Mouse (Mus musculus) forebrain, embryonic 15.5 days (tissue): Measurements from ENCODE around the gene Ccdc12. TPM values are rescaled to one million over a fixed set of nuclear protein-coding genes. Genes with fewer than 3 reads are reported as not detected.

Experiments
- ATAC-seq: fragments of 200-750 bp; cut with Nextera tagmentation; replicated peaks from 2 replicates; pipeline ENCODE4 v1.8.0; 2017; ENCODE audit warnings: mild to moderate bottlenecking, moderate TSS enrichment, moderate library complexity
- H3K27ac ChIP-seq: fragments of 300-500 bp; sonication (generic); replicated peaks from 2 replicates; pipeline ENCODE4 v1.5.1; 2015; ENCODE audit warnings: mild to moderate bottlenecking, inconsistent platforms
- H3K27me3 ChIP-seq: fragments of 300-500 bp; sonication (generic); 2 replicates; pipeline ENCODE4 v1.6.1; 2015; ENCODE audit warnings: inconsistent platforms
- H3K36me3 ChIP-seq: fragments of 300-500 bp; sonication (generic); 2 replicates; pipeline ENCODE4 v1.6.1; 2015; ENCODE audit warnings: mild to moderate bottlenecking, inconsistent platforms
- H3K4me1 ChIP-seq: fragments of 300-500 bp; sonication (generic); 2 replicates; pipeline ENCODE4 v1.6.1; 2015; ENCODE audit warnings: inconsistent platforms
- H3K4me2 ChIP-seq: fragments of 300-500 bp; sonication (generic); replicated peaks from 2 replicates; pipeline ENCODE4 v1.6.1; 2015; ENCODE audit warnings: mild to moderate bottlenecking, inconsistent platforms
- H3K4me3 ChIP-seq: fragments of 300-500 bp; sonication (generic); 2 replicates; pipeline ENCODE4 v1.5.1; 2015; ENCODE audit warnings: mild to moderate bottlenecking, inconsistent platforms
- H3K9ac ChIP-seq: fragments of 300-500 bp; sonication (generic); replicated peaks from 2 replicates; pipeline ENCODE4 v1.6.1; 2015; ENCODE audit warnings: mild to moderate bottlenecking, inconsistent platforms
- H3K9me3 ChIP-seq: fragments of 300-500 bp; sonication (generic); 2 replicates; pipeline ENCODE4 v1.6.1; 2016; ENCODE audit warnings: inconsistent platforms
- WGBS: fragments of 180-500 bp; shearing (Covaris S2); methylation state at CpG from one replicate; pipeline ENCODE4 v1.1.7; 2015; ENCODE audit warnings: mixed read lengths; 5-methylcytosine and 5-hydroxymethylcytosine counted together
- polyA plus RNA-seq: library from polyadenylated mRNA; unstranded; fragments of >200 nt; fragmentation: Nextera tagmentation; extraction: Ambion mirVana; gene quantifications from 2 replicates; pipeline ENCODE4 v1.2.1, GENCODE M21; 2015

Ccdc12 gene
- polyA plus RNA-seq, 1 experiment from 2014 or later: 120 TPM

DNA sequence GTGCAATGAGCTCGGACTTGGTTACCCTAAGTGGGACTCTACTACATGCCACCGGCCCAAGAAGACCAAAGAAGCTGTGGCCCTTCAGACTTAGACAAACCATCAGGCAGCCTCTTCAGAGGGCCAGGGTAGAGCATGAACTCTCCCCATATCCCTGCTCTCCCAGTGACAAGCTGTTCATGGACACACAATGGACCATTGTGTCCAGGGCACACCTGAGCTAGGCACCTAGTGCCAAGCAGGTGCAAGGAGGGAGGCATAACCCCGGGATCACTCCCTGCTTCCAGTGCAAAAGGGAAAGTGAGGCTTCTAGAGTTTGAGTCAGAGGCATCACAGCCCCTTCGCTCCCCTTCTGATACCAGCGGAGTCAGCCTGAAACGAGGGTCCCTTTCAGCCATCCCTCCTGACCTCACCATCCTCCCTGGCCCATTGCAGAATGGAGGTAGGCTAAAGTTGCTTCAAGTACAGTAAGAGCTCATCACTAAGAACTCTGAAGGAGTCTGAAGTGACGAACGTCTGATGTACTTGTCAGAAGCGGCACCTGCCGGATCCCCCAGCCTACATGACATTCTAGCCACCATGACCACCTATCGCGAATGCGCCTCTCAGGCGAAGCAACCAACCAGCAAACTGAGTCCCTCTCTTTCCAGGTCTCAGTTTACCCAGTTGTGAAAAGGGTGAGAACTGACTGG lies 3.2 kb upstream of the Ccdc12 start:
- Histone ChIP-seq H3K9me3 (no peaks in the 10 kb centered on the region), H3K27me3 (peaks cover 12% of the 10 kb centered on the region; the same call in 1 of the 2 replicates), H3K9ac (peak overlapping the region; percentile 64), H3K36me3 (no peaks in the 10 kb centered on the region), H3K4me1 (peaks cover 71% of the 10 kb centered on the region), H3K4me3 (peak overlapping the region; percentile 76), H3K27ac (no peak overlapping the region), H3K4me2 (peak overlapping the region; percentile 100)
- no peak for ATAC-seq
- WGBS: 18% methylated on average over 14 of the region's 14 CpGs

GRCm38 (mm10) chr9:110653655-110654461 lies 2.4 kb upstream of the Ccdc12 start, which contains the start of gene Nbeal2:
Gene Nbeal2 (minus strand): TSS chr9:110654161.
- Histone ChIP-seq H3K4me2 (peak within 1 kb of the TSS; percentile 100), H3K36me3 (no peaks in the 10 kb centered on the region), H3K27me3 (peaks cover 12% of the 10 kb centered on the region; the same call in 1 of the 2 replicates), H3K9me3 (no peaks in the 10 kb centered on the region), H3K4me1 (peaks cover 74% of the 10 kb centered on the region), H3K4me3 (peak within 1 kb of the TSS; percentile 76), H3K9ac (peak within 1 kb of the TSS; percentile 64), H3K27ac (peak within 1 kb of the TSS; percentile 14; the same call in 1 of the 2 replicates)
- WGBS: under 1% methylated on average over 73 of the region's 75 CpGs
- ATAC-seq: peak; percentile 30

DNA sequence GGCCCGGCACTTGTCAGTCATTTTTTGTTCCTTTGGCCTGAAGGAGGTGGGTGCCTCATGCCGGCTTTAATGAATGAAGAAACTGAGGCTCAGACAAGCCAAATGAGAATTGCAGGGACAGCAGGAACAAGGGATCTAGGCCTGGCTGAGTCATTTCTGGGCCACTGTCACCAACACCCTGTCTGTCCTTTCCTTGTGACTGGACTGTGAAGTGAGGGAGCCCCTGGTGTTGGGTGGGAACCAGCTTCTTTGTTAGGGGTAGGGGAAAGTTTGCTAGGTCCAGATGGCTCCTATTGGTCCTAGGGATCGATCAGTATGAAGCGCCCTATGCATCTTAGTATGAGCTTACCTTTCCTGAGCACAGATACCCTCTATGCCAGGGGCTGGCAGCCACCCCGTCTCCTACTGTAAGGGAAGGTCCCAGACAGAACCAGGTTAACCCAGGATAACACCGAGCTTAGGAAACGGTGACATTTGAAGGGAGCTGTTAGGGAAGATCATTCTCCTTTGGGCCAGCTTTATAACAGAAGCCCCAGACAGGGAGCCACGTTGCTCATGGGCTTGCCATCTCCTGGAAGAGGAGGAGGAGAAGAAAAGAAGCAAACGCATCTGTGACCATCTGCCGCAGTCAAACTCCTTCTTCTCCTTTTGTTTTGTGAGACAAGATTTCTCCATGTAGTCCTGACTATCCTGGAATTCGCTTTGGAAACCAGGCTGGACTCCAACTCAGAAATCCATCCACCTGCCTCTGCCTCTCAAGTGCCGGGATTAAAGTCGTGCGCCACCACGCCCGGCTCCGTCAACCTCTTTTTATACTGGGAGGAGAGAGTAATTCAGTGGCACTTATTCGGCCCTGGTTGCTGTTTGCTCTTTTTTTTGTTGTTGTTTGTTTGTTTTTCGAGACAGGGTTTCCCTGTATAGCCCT lies 1.3 kb upstream of the Ccdc12 start:
- no peak overlapping the region for H3K9ac ChIP-seq
- peaks cover 67% of the 10 kb centered on the region for H3K4me1 ChIP-seq
- ATAC-seq: no peak
- WGBS: 82% methylated on average over 19 of the region's 19 CpGs
- peaks cover 12% of the 10 kb centered on the region; the same call in 1 of the 2 replicates for H3K27me3 ChIP-seq
- no peaks in the 10 kb centered on the region for H3K9me3 ChIP-seq
- H3K36me3 ChIP-seq: no peaks in the 10 kb centered on the region
- no peak overlapping the region for H3K27ac ChIP-seq
- H3K4me2 ChIP-seq: peak overlapping the region; percentile 100
- peak overlapping the region; percentile 76; the same call in 1 of the 2 replicates for H3K4me3 ChIP-seq

DNA sequence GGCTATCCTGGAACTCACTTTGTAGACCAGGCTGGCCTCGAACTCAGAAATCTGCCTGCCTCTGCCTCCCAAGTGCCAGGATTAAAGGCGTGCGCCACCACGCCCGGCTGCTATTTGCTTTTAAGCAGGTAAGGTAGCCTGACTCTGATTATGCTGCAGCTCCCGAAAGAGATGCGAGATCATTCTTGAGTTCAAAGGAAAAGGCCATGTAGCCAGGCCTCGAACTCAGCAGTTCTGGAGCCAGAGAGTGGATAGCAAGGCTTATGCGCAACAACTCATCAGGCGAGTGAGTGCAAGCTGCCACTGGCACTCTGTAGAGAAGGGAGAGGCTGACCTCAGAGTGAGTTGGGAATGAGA lies 674 bp upstream of the Ccdc12 start:
- Histone ChIP-seq H3K9me3 (no peaks in the 10 kb centered on the region), H3K4me2 (peak overlapping the region; percentile 58), H3K27me3 (peaks cover 12% of the 10 kb centered on the region; the same call in 1 of the 2 replicates), H3K9ac (peak overlapping the region; percentile 80), H3K36me3 (no peaks in the 10 kb centered on the region), H3K4me3 (peak overlapping the region; percentile 74), H3K27ac (peak overlapping the region; percentile 96), H3K4me1 (peaks cover 61% of the 10 kb centered on the region)
- WGBS: 82% methylated on average over 10 of the region's 10 CpGs
- ATAC-seq: no peak

DNA sequence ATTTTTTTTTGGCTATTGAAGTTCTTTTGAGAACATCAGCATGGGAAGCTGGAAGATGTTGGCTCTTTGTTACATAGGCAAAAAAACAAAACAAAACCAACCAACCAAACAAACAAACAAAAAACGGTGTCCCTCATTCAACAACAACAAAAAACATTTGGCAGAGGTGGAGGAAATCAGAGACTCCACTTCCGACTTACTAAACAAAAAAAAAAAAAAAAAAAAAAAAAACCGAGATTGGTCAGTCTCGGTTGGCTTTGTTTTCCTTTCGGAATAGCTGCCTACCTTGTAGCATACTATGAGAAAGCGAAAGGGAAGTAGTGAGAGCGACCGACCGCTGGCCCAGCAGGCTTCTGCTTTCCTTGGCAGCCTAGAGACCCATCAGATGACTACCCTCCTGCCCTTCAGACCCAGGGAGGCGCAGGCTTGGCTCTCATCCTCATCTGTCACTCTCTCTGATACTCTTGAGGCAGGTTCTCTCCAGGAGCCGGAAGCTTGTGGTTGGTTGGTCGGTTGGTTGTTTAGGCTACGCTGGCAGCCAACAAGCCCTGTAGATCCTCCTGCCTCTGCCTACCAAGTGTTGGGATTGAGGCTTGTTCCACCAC lies 1.3 kb downstream of the Ccdc12 start:
- Histone ChIP-seq H3K27me3 (peaks cover 8% of the 10 kb centered on the region; the same call in 1 of the 2 replicates), H3K36me3 (no peaks in the 10 kb centered on the region), H3K4me3 (peak overlapping the region; percentile 74), H3K9me3 (no peaks in the 10 kb centered on the region), H3K27ac (no peak overlapping the region), H3K9ac (peak overlapping the region; percentile 80), H3K4me1 (peaks cover 51% of the 10 kb centered on the region), H3K4me2 (peak overlapping the region; percentile 52)
- no peak for ATAC-seq
- 79% methylated on average over 13 of the region's 13 CpGs for WGBS

DNA sequence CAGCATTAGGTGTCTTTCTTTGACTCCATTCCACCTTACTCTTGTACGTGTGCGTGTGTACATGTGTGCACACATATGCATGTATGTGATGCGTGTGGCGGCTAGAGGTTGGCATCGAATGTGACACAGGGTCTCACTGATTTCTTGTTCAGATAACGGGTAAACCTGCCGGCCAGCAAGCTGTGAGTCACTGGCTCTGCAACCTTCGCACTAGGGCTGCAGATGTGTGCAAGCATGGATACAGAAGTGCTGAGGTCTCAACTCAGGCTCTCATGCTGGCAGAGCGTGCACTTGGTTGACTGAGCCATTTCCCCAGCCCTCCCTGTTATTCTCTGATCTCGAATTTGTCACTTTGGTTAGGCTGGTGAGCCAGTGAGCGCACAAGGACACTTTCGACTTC lies 3.2 kb downstream of the Ccdc12 start:
- H3K4me1 ChIP-seq: peaks cover 32% of the 10 kb centered on the region
- no peak overlapping the region for H3K27ac ChIP-seq
- H3K36me3 ChIP-seq: no peaks in the 10 kb centered on the region
- no peak overlapping the region for H3K4me3 ChIP-seq
- WGBS: 94% methylated on average over 12 of the region's 12 CpGs
- no peaks in the 10 kb centered on the region for H3K27me3 ChIP-seq
- H3K9ac ChIP-seq: no peak overlapping the region
- H3K9me3 ChIP-seq: no peaks in the 10 kb centered on the region
- H3K4me2 ChIP-seq: no peak overlapping the region
- ATAC-seq: no peak

DNA sequence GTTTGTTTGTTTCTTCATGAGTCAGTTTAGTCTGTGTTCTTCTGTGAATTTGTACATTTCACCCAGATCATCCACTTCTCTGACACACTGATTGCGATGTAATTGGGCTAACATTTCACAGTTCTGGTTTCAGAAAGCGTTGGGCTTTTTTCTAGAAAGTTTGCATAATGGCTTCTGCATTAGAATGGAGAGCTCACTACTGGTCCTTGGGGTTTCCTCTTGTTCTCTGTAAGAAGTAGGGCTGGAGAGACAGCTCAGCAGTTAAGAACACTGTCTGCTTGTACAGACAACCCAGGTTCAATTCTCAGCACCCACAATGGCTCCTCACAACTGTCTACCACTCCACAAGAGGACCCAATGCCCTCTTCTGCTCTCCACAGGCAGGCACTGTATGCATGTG lies 3.9 kb downstream of the Ccdc12 start:
- Histone ChIP-seq H3K27ac (no peak overlapping the region), H3K9ac (no peak overlapping the region), H3K4me2 (no peak overlapping the region), H3K36me3 (no peaks in the 10 kb centered on the region), H3K27me3 (no peaks in the 10 kb centered on the region), H3K4me1 (peaks cover 25% of the 10 kb centered on the region), H3K4me3 (no peak overlapping the region), H3K9me3 (no peaks in the 10 kb centered on the region)
- WGBS: 78% methylated on average over 2 of the region's 2 CpGs
- no peak for ATAC-seq

DNA sequence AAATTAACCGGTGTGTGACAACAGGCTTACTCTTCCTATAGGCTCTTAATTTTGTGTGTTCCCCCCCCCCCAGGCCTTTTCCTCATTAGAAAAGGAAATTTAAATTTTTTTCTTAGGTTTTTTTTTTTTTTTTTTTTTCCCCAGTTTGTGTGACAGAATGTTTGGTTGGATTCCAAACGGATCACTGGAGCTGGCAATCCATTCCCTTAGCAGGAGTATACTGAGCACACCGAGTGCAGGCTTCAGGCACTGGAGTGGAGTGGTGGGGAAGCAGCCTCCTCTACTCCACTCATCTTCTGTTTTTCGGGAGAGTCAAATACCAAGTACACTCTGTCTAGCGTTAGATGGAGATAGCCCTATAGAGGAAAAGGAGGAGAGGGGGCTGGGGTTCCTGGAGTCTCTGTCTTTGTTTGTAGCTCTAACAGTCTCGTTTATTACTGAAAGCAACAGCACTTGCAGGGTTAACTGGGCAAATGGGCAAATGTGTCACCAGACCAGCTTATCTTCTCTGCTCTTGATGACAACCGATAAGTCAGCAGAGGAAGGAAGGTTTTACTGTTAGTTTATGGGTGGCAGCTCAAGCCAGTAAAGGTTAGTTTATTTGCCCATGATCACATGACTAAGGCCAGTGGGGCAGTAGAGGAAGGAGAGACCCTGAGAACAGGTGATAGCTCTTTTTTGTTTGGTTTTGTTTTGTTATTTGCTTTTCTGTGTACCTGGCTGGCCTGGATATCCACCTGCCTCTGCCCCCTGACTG lies 4.7 kb downstream of the Ccdc12 start:
- no peak overlapping the region for H3K9ac ChIP-seq
- WGBS: 74% methylated on average over 7 of the region's 7 CpGs
- H3K27ac ChIP-seq: no peak overlapping the region
- no peak overlapping the region for H3K4me2 ChIP-seq
- no peaks in the 10 kb centered on the region for H3K9me3 ChIP-seq
- peaks cover 22% of the 10 kb centered on the region for H3K4me1 ChIP-seq
- no peaks in the 10 kb centered on the region for H3K27me3 ChIP-seq
- no peak for ATAC-seq
- H3K36me3 ChIP-seq: no peaks in the 10 kb centered on the region
- H3K4me3 ChIP-seq: no peak overlapping the region

- no peak for ATAC-seq
Observed at GRCm38 (mm10) chr9:110662844-110663243, 6.5 kb downstream of the Ccdc12 start.

GRCm38 (mm10) chr9:110665912-110666311 lies 9.6 kb downstream of the Ccdc12 start:
- Histone ChIP-seq H3K4me1 (peaks cover 11% of the 10 kb centered on the region; the same call in 1 of the 2 replicates), H3K36me3 (no peaks in the 10 kb centered on the region), H3K4me2 (no peak overlapping the region), H3K9ac (no peak overlapping the region), H3K27me3 (no peaks in the 10 kb centered on the region), H3K27ac (no peak overlapping the region), H3K4me3 (no peak overlapping the region), H3K9me3 (no peaks in the 10 kb centered on the region)
- no peak for ATAC-seq
- WGBS: 19% methylated on average over 4 of the region's 4 CpGs

More at GRCm38 (mm10) chr9:110662844-110663243, 6.5 kb downstream of the Ccdc12 start:
- Histone ChIP-seq H3K9me3 (no peaks in the 10 kb centered on the region), H3K4me3 (no peak overlapping the region), H3K36me3 (no peaks in the 10 kb centered on the region), H3K9ac (no peak overlapping the region), H3K4me2 (no peak overlapping the region), H3K27me3 (no peaks in the 10 kb centered on the region), H3K27ac (no peak overlapping the region), H3K4me1 (peaks cover 19% of the 10 kb centered on the region)
- 79% methylated on average over 1 of the region's 1 CpGs for WGBS

DNA sequence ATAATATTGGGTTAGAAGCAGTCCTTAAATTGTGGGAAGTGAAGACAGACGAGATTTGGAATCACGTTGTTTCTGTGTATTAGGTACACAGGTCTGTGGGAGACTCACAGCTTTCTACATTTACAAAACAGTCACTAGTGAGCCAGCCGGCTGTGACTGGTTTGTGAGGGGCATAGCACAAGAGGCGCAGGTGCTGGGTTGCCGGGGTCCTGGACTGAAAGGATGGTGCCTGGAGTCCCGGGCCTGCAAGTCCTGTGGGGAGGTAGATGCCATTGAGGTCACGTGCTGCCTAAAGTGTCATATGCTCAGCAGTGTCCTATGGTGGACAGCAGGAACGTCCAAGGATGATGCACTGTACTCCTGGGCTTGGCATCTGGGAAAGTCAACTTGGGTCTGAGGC lies 10.1 kb downstream of the Ccdc12 start:
- Histone ChIP-seq H3K4me2 (no peak overlapping the region), H3K9ac (no peak overlapping the region), H3K4me3 (no peak overlapping the region), H3K9me3 (no peaks in the 10 kb centered on the region), H3K4me1 (peaks cover 8% of the 10 kb centered on the region; the same call in 1 of the 2 replicates), H3K27me3 (no peaks in the 10 kb centered on the region), H3K27ac (no peak overlapping the region), H3K36me3 (no peaks in the 10 kb centered on the region)
- ATAC-seq: no peak
- WGBS: 34% methylated on average over 8 of the region's 8 CpGs
